Mouse (Mus musculus) ES-Bruce4 (cell line): ENCODE measurements around the gene Lrrc9. TPM values are rescaled to one million over a fixed set of nuclear protein-coding genes. Genes with fewer than 3 reads are reported as not detected.

Experiments used
- H3K27ac ChIP-seq: 2 replicates; pipeline ENCODE4 v1.5.1; 2012; ENCODE audit warnings: low read length, inconsistent platforms; ENCODE audit not compliant: insufficient read depth
- H3K27me3 ChIP-seq: 2 replicates; pipeline ENCODE4 v1.6.1; 2012; ENCODE audit warnings: mild to moderate bottlenecking, low read length, inconsistent platforms; ENCODE audit not compliant: control insufficient read depth, poor library complexity, insufficient read depth, severe bottlenecking
- H3K36me3 ChIP-seq: 2 replicates; pipeline ENCODE4 v1.6.1; 2012; ENCODE audit warnings: inconsistent platforms, mild to moderate bottlenecking, low read length, moderate library complexity; ENCODE audit not compliant: control insufficient read depth, poor library complexity, insufficient read depth, severe bottlenecking
- H3K4me1 ChIP-seq: one replicate; pipeline ENCODE4 v1.8.1; 2011; ENCODE audit warnings: low read length; ENCODE audit not compliant: control insufficient read depth, insufficient read depth
- H3K4me3 ChIP-seq: 2 replicates; pipeline ENCODE4 v1.5.1; 2011; ENCODE audit warnings: low read depth, mild to moderate bottlenecking, low read length
- H3K9ac ChIP-seq: 2 replicates; pipeline ENCODE4 v1.6.1; 2012; ENCODE audit warnings: low read depth, mild to moderate bottlenecking, inconsistent platforms; ENCODE audit not compliant: poor library complexity, severe bottlenecking
- H3K9me3 ChIP-seq: replicated peaks from 2 replicates; pipeline ENCODE4 v1.6.1; 2012; ENCODE audit warnings: mild to moderate bottlenecking, low read length, inconsistent platforms; ENCODE audit not compliant: control insufficient read depth, poor library complexity, insufficient read depth, severe bottlenecking
- CTCF ChIP-seq: IDR thresholded peaks from one replicate; pipeline ENCODE4 v1.8.1; 2011; ENCODE audit warnings: low read depth, low read length
- EP300 ChIP-seq: IDR thresholded peaks from 2 replicates; pipeline ENCODE4 v1.6.1; 2011; ENCODE audit warnings: low read depth, low read length; ENCODE audit not compliant: insufficient read depth
- POLR2A ChIP-seq: IDR thresholded peaks from one replicate; pipeline ENCODE4 v1.8.1; 2011; ENCODE audit warnings: low read length; ENCODE audit not compliant: insufficient read depth
- polyA plus RNA-seq: library from polyadenylated mRNA; stranded (reverse); fragments of >200 nt; gene quantifications from 2 replicates; pipeline ENCODE4 v1.2.4, GENCODE M21; 2011; ENCODE audit warnings: low read depth; ENCODE audit not compliant: missing spikeins, insufficient read depth, insufficient read length

Gene Lrrc9
- polyA plus RNA-seq, 1 experiment: 4.6 TPM

DNA sequence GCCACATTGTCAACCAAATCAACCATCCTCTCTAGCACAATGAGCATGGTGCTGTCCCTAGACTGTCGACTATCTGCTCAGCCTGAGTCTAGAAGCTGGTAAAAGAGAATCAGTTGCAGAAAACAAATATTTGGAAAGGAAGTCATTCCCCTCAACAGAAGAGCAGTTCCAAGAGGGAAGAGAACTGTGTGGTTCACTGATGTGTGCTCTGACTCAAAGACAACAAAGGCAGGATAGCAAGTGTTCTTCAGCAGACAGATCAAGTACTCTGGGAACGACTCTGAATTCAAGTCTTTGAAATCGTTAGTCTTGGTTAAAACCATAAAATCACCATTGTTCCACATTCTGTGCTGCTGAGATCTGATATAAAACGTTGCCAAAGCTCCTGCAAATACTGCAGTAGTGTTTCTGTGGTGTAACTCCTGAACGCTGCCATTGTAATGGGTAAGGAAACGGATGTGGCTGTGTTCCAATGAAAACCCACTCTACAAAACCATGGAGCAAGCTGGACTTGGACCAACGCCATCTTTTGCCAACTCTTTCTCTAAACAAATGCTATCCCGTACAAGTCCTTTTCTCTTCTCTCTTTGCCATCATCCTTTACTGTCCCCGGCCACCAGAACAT lies 8.3 kb upstream of the Lrrc9 start:
- TF ChIP-seq CTCF: no peak
- no peak for TF ChIP-seq POLR2A
- TF ChIP-seq EP300: no peak
- Histone ChIP-seq H3K9me3 (no peaks in the 10 kb centered on the region), H3K9ac (no peak overlapping the region), H3K4me1 (peaks cover 1% of the 10 kb centered on the region), H3K27ac (no peak overlapping the region), H3K36me3 (no peaks in the 10 kb centered on the region), H3K27me3 (no peaks in the 10 kb centered on the region), H3K4me3 (no peak overlapping the region)

DNA sequence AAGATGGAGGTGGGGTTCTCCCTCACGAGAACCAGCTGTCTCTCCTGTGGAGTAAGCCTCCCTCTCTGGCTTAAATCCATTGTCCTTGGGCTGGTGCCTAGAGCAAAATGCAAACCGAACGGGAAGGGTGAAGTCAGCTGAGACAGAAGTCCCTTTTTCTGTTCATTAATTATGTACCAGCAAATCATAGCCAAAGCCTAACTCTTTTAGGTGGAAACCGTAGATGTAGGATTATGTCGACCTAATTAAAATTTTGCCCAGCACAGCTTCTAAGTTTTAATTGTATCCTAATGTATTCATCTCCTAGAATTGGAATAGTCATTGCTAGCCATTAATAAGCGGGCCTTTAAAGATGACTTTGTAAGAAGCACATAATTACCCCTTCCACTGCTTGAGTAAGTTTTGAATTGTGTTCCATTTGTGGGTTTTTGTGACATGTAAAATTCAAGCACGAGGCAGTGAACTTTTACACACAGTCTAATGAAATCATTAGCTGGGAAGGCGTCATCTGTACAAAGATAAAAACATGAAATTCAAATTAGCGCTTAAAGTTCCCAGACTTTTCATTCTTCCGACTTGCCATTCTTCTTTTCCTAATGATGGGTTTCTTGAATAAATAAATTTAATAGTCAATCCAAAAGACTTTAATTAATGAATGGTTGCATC lies 3.9 kb upstream of the Lrrc9 start:
- no peaks in the 10 kb centered on the region for H3K36me3 ChIP-seq
- H3K9me3 ChIP-seq: no peaks in the 10 kb centered on the region
- no peak for TF ChIP-seq EP300
- no peak for TF ChIP-seq POLR2A
- no peak for TF ChIP-seq CTCF
- H3K27me3 ChIP-seq: no peaks in the 10 kb centered on the region
- H3K9ac ChIP-seq: no peak overlapping the region
- H3K27ac ChIP-seq: no peak overlapping the region
- H3K4me3 ChIP-seq: no peak overlapping the region
- H3K4me1 ChIP-seq: peaks cover 1% of the 10 kb centered on the region

DNA sequence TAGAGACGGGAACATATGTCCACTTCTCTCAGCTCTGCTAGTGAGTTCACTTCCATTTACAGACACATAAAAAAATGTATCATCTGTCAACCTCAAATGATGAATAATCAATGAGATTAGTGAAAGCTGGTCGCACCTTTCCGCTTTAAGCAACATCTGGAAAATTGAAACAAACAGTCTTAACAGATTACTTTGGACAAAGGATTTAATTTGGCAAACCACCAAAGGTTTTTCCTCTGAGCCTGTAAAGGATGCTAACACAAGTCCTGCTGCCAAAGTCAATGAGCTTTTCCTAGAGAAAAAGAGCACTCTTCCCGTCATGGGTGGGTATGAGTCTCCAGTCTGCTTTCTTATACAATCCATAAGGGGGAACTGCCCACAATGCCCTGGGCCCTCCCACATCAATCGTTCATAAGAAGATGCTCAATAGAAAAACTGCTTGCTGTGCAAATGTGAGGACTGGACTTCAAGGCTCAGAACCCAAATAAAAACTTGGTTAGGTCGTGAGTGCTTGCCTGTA lies 2.6 kb upstream of the Lrrc9 start:
- H3K27me3 ChIP-seq: no peaks in the 10 kb centered on the region
- TF ChIP-seq POLR2A (no peak), EP300 (no peak), CTCF (no peak)

GRCm38 (mm10) chr12:72453941-72454340 lies 12.3 kb downstream of the Lrrc9 start:
- no peaks in the 10 kb centered on the region for H3K9me3 ChIP-seq
- H3K9ac ChIP-seq: no peak overlapping the region
- TF ChIP-seq CTCF: no peak
- TF ChIP-seq POLR2A: no peak
- no peak for TF ChIP-seq EP300
- H3K4me1 ChIP-seq: no peaks in the 10 kb centered on the region
- no peaks in the 10 kb centered on the region for H3K36me3 ChIP-seq
- H3K27me3 ChIP-seq: no peaks in the 10 kb centered on the region
- no peak overlapping the region for H3K4me3 ChIP-seq
- no peak overlapping the region for H3K27ac ChIP-seq

More for the DNA sequence above, 2.6 kb upstream of the Lrrc9 start:
- Histone ChIP-seq H3K9me3 (no peaks in the 10 kb centered on the region), H3K4me1 (no peaks in the 10 kb centered on the region), H3K9ac (no peak overlapping the region), H3K4me3 (no peak overlapping the region), H3K27ac (no peak overlapping the region), H3K36me3 (no peaks in the 10 kb centered on the region)

DNA sequence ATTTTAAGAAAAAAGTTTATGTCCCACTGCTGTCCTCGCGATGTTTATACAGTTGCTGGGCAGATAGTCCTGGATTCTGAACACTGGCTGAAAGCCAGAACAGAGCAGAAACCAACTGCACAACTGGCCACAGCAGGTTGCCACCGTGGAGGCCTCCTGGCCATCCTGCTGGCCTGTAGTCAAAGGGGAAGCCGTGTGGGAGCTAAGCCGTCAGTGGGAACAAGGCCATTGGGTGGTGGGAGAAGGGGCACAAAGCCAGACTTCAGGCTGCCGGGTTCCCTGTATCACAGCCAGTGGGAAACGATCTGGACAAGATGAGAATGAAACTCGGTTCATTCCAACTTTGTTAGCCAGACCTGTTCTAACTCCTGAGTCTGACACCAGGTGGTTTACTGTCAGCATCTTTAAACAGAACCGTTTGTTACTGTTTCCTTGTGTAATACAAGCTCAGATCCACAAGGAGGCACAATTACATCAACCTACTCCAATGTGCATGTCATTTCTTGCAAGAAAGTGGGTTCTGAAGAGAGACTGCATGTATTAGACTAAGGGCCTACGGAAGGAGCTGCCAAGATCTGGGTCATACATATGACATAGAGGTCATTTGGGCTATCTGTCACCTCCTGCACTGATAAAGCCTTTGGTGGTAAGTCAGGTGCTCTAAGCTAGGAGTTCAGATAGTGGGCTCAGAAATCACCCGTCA lies 19.7 kb downstream of the Lrrc9 start:
- no peaks in the 10 kb centered on the region for H3K4me1 ChIP-seq
- H3K4me3 ChIP-seq: no peak overlapping the region
- H3K9me3 ChIP-seq: no peaks in the 10 kb centered on the region
- TF ChIP-seq POLR2A (no peak), EP300 (no peak), CTCF (no peak)
- no peak overlapping the region for H3K9ac ChIP-seq
- H3K27ac ChIP-seq: no peak overlapping the region
- no peaks in the 10 kb centered on the region for H3K27me3 ChIP-seq
- no peaks in the 10 kb centered on the region for H3K36me3 ChIP-seq
